Mouse (Mus musculus): ENCODE results near the gene Hist1h4f. TPM values are rescaled to one million over a fixed set of nuclear protein-coding genes. Genes with fewer than 3 reads are reported as not detected.
A peak's percentile ranks its signal among the peaks of the same experiment; 100 is the strongest.
"Not testable (repeated sequence)": the region's sequence is repeated elsewhere in the genome, so short reads cannot be mapped to it uniquely, and the experiment has no call there.

Gene Hist1h4f
- polyA plus RNA-seq, 1 experiment from 2014 or later: 0.88 TPM

DNA sequence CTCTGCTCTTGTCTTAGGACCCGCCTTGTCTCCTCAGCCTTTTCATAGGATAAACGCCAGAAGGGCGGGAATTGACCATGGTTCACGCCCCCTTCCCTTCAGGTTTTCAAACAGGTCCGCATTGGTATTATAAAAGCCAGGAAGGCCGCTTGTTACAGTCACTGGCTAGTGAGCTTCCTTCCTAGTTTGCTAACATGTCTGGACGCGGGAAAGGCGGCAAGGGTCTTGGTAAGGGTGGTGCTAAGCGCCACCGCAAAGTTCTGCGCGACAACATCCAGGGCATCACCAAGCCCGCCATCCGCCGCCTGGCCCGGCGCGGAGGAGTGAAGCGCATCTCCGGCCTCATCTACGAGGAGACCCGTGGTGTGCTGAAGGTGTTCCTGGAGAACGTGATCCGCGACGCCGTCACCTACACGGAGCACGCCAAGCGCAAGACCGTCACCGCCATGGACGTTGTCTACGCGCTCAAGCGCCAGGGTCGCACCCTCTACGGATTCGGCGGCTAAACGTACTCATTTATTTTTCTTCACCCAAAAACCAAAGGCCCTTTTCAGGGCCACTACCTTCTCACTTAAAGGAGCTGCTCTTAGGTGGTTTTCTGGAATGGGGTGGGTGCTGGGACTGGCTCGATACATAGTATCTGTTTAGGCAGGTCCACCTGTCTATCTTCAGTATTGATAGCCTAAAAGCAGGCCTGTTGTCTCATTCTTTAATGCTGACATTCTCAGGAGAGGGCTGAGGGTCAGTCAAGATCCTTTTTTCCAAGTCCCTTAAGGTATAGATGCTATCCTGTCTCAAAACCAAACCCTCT lies 30.2 kb upstream of the Hist1h4f start, which contains the start of gene Hist1h4d:
Gene Hist1h4d (plus strand): TSS at position 191 of the 811 bp plus-strand sequence.
- H3K27ac ChIP-seq (replicated peaks; ENCODE audit: low read depth, low read length): peak within 1 kb of the TSS; percentile 96
- peak within 1 kb of the TSS; percentile 83 for H3K4me2 ChIP-seq (ENCODE audit: low read depth, low read length)
- peaks cover 31% of the 10 kb centered on the region for H3K4me1 ChIP-seq (ENCODE audit: control insufficient read depth, insufficient read depth, low read length)
- H3K36me3 ChIP-seq (ENCODE audit: control insufficient read depth, insufficient read depth, low read length): no peaks in the 10 kb centered on the region
- WGBS: 0% methylated on average over 43 of the region's 43 CpGs
- DNase-seq (ENCODE audit: low spot score) (peak; percentile 98), ATAC-seq (ENCODE audit: low read depth) (peak; percentile 90)
- H3K27me3 ChIP-seq (replicated peaks; ENCODE audit: control insufficient read depth, insufficient read depth, low read length): no peaks in the 10 kb centered on the region
- H3K4me3 ChIP-seq (ENCODE audit: low read depth, low read length): peak within 1 kb of the TSS; percentile 45
- H3K9ac ChIP-seq (ENCODE audit: low read depth, low read length): peak within 1 kb of the TSS; percentile 76
- no peaks in the 10 kb centered on the region for H3K9me3 ChIP-seq (ENCODE audit: control insufficient read depth, low read length)

DNA sequence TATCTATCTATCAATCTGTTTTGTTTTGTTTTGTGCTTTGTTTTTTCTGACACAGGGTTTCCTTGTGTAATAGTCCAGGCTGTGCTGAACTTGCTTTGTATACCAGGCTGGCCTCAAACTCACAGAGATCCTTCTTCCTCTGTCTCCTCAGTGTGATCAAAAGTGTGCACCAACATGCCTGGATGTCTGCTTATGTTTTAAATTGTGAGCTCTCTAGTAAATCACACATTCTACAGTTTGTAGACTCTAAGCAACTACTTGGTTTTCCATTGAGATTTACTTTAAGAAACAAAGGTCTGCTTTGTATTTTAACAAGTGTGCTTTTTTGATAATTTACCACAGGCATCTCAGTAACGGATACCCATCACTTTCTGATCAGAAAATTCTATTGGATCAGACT lies 26.4 kb upstream of the Hist1h4f start:
- whole genome bisulfite sequencing: 81% methylated on average over 1 of the region's 1 CpGs
- DNase-seq (ENCODE audit: low spot score) (no peak), ATAC-seq (ENCODE audit: low read depth) (no peak)
- Histone ChIP-seq H3K9me3 (ENCODE audit: control insufficient read depth, low read length) (no peaks in the 10 kb centered on the region), H3K4me1 (ENCODE audit: control insufficient read depth, insufficient read depth, low read length) (peaks cover 17% of the 10 kb centered on the region), H3K27ac (replicated peaks; ENCODE audit: low read depth, low read length) (no peak overlapping the region), H3K27me3 (replicated peaks; ENCODE audit: control insufficient read depth, insufficient read depth, low read length) (no peaks in the 10 kb centered on the region), H3K36me3 (ENCODE audit: control insufficient read depth, insufficient read depth, low read length) (no peaks in the 10 kb centered on the region), H3K9ac (ENCODE audit: low read depth, low read length) (no peak overlapping the region), H3K4me3 (ENCODE audit: low read depth, low read length) (no peak overlapping the region), H3K4me2 (ENCODE audit: low read depth, low read length) (no peak overlapping the region)

DNA sequence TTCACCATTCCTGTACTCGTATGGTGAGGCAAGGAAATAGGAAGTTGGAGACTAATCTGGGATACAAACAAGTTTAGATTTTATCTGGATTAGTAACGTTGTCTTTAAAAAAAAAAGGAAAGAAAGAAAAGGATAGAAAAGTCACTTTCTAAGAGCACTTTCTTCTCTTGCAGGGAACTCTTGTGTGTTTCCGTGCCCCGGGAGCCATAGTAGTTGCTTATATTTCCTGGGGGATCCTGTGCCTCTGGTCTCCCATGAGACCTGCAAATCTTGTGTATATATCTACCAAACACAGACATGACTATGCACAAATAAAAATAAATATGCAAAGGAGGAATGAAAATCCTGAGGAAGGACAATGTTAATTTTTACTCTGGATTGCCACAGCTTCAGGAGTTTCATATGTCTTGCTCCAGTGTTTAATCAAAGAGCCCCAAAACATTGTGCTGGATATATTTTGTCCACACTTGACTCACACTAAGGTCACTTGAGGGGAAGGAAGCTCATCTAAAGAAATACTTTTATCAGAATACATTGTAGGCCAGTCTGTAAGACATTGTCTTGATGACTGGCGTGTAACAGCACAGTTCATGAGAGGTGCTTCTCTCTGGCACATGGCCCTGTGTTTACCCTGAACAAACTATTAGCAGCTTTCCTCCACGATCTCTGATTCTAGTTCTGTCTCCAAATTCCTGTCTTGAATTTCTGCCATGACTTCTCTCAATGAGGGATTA lies 25.6 kb upstream of the Hist1h4f start:
- 33% methylated on average over 6 of the region's 6 CpGs for WGBS
- DNase-seq (ENCODE audit: low spot score): no peak

DNA sequence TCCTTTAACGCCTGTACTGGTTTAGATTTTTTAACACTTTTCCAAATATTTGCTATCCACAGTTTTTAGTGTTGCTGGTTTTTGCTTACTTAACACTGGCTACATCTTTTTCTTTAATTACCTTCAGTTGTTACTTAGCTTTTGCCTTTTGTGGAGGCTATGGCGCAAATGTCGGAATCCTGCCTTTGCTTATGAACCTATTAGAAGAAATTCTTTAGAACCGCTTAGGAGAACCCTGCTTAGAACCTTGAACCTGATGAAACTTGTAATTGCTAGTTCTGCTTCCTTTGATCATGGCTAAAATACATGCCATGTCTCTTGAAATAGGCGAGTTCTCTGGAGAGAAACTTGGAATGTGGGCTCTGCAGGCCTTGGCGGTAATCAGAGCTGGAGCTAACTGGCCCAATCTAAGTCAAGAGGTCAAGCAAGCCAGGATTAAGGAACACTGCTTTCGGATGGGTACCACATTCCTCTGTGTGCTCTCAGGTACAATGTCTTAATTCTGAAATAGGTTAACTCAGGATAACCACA lies 25.0 kb upstream of the Hist1h4f start:
- WGBS: 3% methylated on average over 7 of the region's 7 CpGs
- H3K9ac ChIP-seq (ENCODE audit: low read depth, low read length): peak overlapping the region; percentile 72
- H3K27me3 ChIP-seq (replicated peaks; ENCODE audit: control insufficient read depth, insufficient read depth, low read length): no peaks in the 10 kb centered on the region
- H3K4me1 ChIP-seq (ENCODE audit: control insufficient read depth, insufficient read depth, low read length): peaks cover 15% of the 10 kb centered on the region
- peak overlapping the region; percentile 63 for H3K4me2 ChIP-seq (ENCODE audit: low read depth, low read length)
- ATAC-seq (ENCODE audit: low read depth) (no peak), DNase-seq (ENCODE audit: low spot score) (peak; percentile 43)
- H3K4me3 ChIP-seq (ENCODE audit: low read depth, low read length): peak overlapping the region; percentile 43
- H3K36me3 ChIP-seq (ENCODE audit: control insufficient read depth, insufficient read depth, low read length): no peaks in the 10 kb centered on the region
- peak overlapping the region; percentile 91 for H3K27ac ChIP-seq (replicated peaks; ENCODE audit: low read depth, low read length)
- no peaks in the 10 kb centered on the region for H3K9me3 ChIP-seq (ENCODE audit: control insufficient read depth, low read length)

More for the DNA sequence above, 25.6 kb upstream of the Hist1h4f start:
- peak overlapping the region; percentile 91 for H3K27ac ChIP-seq (replicated peaks; ENCODE audit: low read depth, low read length)
- no peaks in the 10 kb centered on the region for H3K36me3 ChIP-seq (ENCODE audit: control insufficient read depth, insufficient read depth, low read length)
- H3K4me1 ChIP-seq (ENCODE audit: control insufficient read depth, insufficient read depth, low read length): peaks cover 15% of the 10 kb centered on the region
- peak overlapping the region; percentile 72 for H3K9ac ChIP-seq (ENCODE audit: low read depth, low read length)
- no peaks in the 10 kb centered on the region for H3K27me3 ChIP-seq (replicated peaks; ENCODE audit: control insufficient read depth, insufficient read depth, low read length)
- peak overlapping the region; percentile 63 for H3K4me2 ChIP-seq (ENCODE audit: low read depth, low read length)
- H3K9me3 ChIP-seq (ENCODE audit: control insufficient read depth, low read length): no peaks in the 10 kb centered on the region
- H3K4me3 ChIP-seq (ENCODE audit: low read depth, low read length): peak overlapping the region; percentile 43
- ATAC-seq (ENCODE audit: low read depth): no peak

DNA sequence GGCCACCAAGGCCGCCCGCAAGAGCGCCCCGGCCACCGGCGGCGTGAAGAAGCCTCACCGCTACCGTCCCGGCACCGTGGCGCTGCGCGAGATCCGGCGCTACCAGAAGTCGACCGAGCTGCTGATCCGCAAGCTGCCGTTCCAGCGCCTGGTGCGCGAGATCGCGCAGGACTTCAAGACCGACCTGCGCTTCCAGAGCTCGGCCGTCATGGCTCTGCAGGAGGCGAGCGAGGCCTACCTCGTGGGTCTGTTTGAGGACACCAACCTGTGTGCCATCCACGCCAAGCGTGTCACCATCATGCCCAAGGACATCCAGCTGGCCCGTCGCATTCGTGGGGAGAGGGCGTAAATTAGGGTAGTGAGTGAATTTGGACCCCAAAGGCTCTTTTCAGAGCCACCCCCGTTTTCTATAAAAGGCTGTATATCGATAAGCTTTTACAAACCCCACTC lies 24.4 kb upstream of the Hist1h4f start:
- Histone ChIP-seq H3K27ac (replicated peaks; ENCODE audit: low read depth, low read length) (peak overlapping the region; percentile 91), H3K9ac (ENCODE audit: low read depth, low read length) (peak overlapping the region; percentile 72), H3K4me2 (ENCODE audit: low read depth, low read length) (peak overlapping the region; percentile 63), H3K4me3 (ENCODE audit: low read depth, low read length) (peak overlapping the region; percentile 43), H3K4me1 (ENCODE audit: control insufficient read depth, insufficient read depth, low read length) (peaks cover 12% of the 10 kb centered on the region)
- DNase-seq (ENCODE audit: low spot score); H3K27me3 ChIP-seq (replicated peaks; ENCODE audit: control insufficient read depth, insufficient read depth, low read length); H3K36me3 ChIP-seq (ENCODE audit: control insufficient read depth, insufficient read depth, low read length); ATAC-seq (ENCODE audit: low read depth); H3K9me3 ChIP-seq (ENCODE audit: control insufficient read depth, low read length): not testable (repeated sequence)
- under 1% methylated on average over 8 of the region's 40 CpGs for WGBS

DNA sequence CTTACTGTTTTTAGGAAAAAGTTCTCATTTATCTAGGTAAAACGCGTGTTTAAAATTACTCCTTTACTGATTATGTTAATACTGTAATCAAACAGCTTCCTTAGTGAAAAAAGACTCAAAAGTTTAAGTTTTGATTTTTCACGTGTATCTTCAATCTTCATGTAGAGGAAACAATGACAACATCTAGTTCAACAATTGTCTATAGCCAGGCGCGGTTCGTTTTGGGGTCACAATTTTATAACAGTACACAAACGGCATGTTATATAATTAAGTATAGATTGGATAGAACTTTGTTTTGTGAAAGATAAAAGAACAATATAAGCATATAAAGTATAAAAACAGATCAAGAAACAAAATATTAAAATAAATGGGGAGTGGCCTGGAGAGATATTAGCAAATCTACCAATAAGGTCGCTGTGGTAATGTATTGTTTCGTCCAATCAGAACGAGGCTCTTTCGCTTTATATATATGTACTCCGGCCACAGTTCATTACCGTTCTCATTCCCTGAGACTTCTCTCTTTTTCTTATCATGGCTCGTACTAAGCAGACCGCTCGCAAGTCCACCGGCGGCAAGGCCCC lies 23.9 kb upstream of the Hist1h4f start, which contains the start of gene Hist1h3d:
Gene Hist1h3d (plus strand): TSS at position 493 of the 581 bp plus-strand sequence.
- H3K4me1 ChIP-seq (ENCODE audit: control insufficient read depth, insufficient read depth, low read length): peaks cover 11% of the 10 kb centered on the region
- peak within 1 kb of the TSS; percentile 43 for H3K4me3 ChIP-seq (ENCODE audit: low read depth, low read length)
- peak within 1 kb of the TSS; percentile 63 for H3K4me2 ChIP-seq (ENCODE audit: low read depth, low read length)
- DNase-seq (ENCODE audit: low spot score): peak; percentile 96
- H3K9me3 ChIP-seq (ENCODE audit: control insufficient read depth, low read length): no peaks in the 10 kb centered on the region
- WGBS: under 1% methylated on average over 18 of the region's 18 CpGs
- H3K9ac ChIP-seq (ENCODE audit: low read depth, low read length): peak within 1 kb of the TSS; percentile 72
- peak; percentile 59 for ATAC-seq (ENCODE audit: low read depth)
- peak within 1 kb of the TSS; percentile 91 for H3K27ac ChIP-seq (replicated peaks; ENCODE audit: low read depth, low read length)
- no peaks in the 10 kb centered on the region for H3K27me3 ChIP-seq (replicated peaks; ENCODE audit: control insufficient read depth, insufficient read depth, low read length)
- no peaks in the 10 kb centered on the region for H3K36me3 ChIP-seq (ENCODE audit: control insufficient read depth, insufficient read depth, low read length)

DNA sequence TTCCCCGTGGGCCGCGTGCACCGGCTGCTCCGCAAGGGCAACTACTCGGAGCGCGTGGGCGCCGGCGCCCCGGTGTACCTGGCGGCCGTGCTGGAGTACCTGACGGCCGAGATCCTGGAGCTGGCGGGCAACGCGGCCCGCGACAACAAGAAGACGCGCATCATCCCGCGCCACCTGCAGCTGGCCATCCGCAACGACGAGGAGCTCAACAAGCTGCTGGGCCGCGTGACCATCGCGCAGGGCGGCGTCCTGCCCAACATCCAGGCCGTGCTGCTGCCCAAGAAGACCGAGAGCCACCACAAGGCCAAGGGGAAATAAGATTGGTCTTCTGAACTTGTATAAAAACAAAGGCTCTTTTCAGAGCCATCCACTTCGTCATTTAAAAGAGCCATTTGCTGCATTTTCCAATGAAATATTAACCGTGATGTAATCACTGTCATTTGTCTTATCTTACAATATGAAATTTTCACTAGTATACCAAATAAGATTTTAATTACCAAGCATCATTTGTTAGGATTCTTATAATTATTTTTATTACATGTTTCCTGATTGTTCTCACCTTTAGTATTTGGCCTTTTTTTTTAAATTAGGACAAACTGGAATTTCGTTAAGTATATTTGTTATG lies 23.2 kb upstream of the Hist1h4f start:
- peak overlapping the region; percentile 43 for H3K4me3 ChIP-seq (ENCODE audit: low read depth, low read length)
- H3K27ac ChIP-seq (replicated peaks; ENCODE audit: low read depth, low read length): peak overlapping the region; percentile 95
- WGBS: under 1% methylated on average over 5 of the region's 39 CpGs
- peak overlapping the region; percentile 75 for H3K4me2 ChIP-seq (ENCODE audit: low read depth, low read length)
- peaks cover 16% of the 10 kb centered on the region for H3K4me1 ChIP-seq (ENCODE audit: control insufficient read depth, insufficient read depth, low read length)
- peak overlapping the region; percentile 60 for H3K9ac ChIP-seq (ENCODE audit: low read depth, low read length)
- DNase-seq (ENCODE audit: low spot score); H3K36me3 ChIP-seq (ENCODE audit: control insufficient read depth, insufficient read depth, low read length); H3K9me3 ChIP-seq (ENCODE audit: control insufficient read depth, low read length); ATAC-seq (ENCODE audit: low read depth); H3K27me3 ChIP-seq (replicated peaks; ENCODE audit: control insufficient read depth, insufficient read depth, low read length): not testable (repeated sequence)
